In the genomic region with DNA sequence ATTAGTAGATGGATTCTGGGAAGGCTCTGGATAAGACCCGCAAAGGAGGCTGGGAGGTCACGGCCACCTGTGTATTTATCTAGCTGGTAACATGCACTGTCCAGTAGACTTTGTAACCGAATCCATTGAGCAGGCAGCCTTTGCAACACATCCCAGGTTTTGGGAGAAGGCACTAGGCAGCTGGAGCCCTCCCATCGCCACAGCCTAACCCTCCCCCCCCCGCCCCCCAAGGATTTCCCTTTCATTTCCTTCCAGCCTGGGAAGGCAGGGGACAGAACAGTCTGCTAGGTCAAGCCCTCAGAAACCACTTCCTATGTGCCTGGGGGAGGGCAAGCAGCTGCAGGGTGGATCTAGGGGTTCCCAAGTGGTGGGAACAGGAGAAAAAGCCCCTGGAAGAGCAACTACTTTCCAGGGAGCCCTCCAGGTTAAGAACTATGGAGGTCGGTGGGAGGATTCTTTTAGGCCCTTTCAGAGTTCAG, we compare ENCODE assay signal across 8 mouse cellular contexts. TPM values are rescaled to one million over a fixed set of nuclear protein-coding genes. Genes with fewer than 3 reads are reported as not detected.
DNase-seq lines count a peak whose midpoint lies in the region; ATAC-seq and TF ChIP-seq lines count a peak whose summit lies in the region.

No protein-coding gene starts in this region.

- no peak for ATAC-seq in embryonic facial prominence, embryonic 15.5 days (ENCODE audit: insufficient number of reproducible peaks, low FRiP score, low TSS enrichment, low read depth)
- no peak for ATAC-seq in intestine, embryonic 14.5 days (replicated peaks; ENCODE audit: low FRiP score, low TSS enrichment, low read depth)
- ATAC-seq in liver, embryonic 15.5 days (ENCODE audit: insufficient read depth), result peak; percentile 41; the same call in 1 of the 2 replicates

- no peaks in the 10 kb centered on the region for H3K9me3 ChIP-seq in embryonic facial prominence, embryonic 15.5 days (replicated peaks)
- H3K9me3 ChIP-seq in intestine, embryonic 14.5 days (ENCODE audit: control insufficient read depth, low read length), result no peaks in the 10 kb centered on the region
- no peaks in the 10 kb centered on the region for H3K9me3 ChIP-seq in liver, embryonic 15.5 days (replicated peaks)

- H3K4me1 ChIP-seq in embryonic facial prominence, embryonic 15.5 days, result peaks cover 54% of the 10 kb centered on the region
- peaks cover 30% of the 10 kb centered on the region for H3K4me1 ChIP-seq in intestine, embryonic 14.5 days (replicated peaks; ENCODE audit: control insufficient read depth, insufficient read depth, low read length)
- H3K4me1 ChIP-seq in liver, embryonic 15.5 days (replicated peaks), result peaks cover 36% of the 10 kb centered on the region
- H3K4me1 ChIP-seq in small intestine, adult 2 months (ENCODE audit: control insufficient read depth, insufficient read depth, insufficient read length, low read length), result peaks cover 6% of the 10 kb centered on the region; the same call in 1 of the 2 replicates

- 14% methylated on average over 6 of the region's 6 CpGs for WGBS in embryonic facial prominence, embryonic 15.5 days
- 6% methylated on average over 6 of the region's 6 CpGs for WGBS in intestine, embryonic 14.5 days
- 9% methylated on average over 6 of the region's 6 CpGs for WGBS in liver, embryonic 15.5 days (ENCODE audit: insufficient replicate concordance)
- 27% methylated on average over 6 of the region's 6 CpGs for WGBS in small intestine, adult 2 months

- H3K4me2 ChIP-seq in embryonic facial prominence, embryonic 15.5 days (replicated peaks), result peak overlapping the region; percentile 88
- H3K4me2 ChIP-seq in intestine, embryonic 14.5 days (ENCODE audit: low read length), result peak overlapping the region; percentile 73
- peak overlapping the region; percentile 83 for H3K4me2 ChIP-seq in liver, embryonic 15.5 days

- TF ChIP-seq POLR2A in small intestine, adult 2 months (IDR thresholded peaks at IDR 0.05; ENCODE audit: low read depth, low read length), result 0 out of 2 replicates have a peak, but pooled peaks have one; percentile 11

- H3K27me3 ChIP-seq in embryonic facial prominence, embryonic 15.5 days, result no peaks in the 10 kb centered on the region
- H3K27me3 ChIP-seq in intestine, embryonic 14.5 days (replicated peaks; ENCODE audit: control insufficient read depth, insufficient read depth, low read length), result no peaks in the 10 kb centered on the region
- peaks cover 27% of the 10 kb centered on the region for H3K27me3 ChIP-seq in liver, embryonic 15.5 days
- peaks cover 10% of the 10 kb centered on the region; the same call in 1 of the 2 replicates for H3K27me3 ChIP-seq in small intestine, adult 2 months (ENCODE audit: control insufficient read depth, insufficient read depth, low read length)

- H3K4me3 ChIP-seq in embryonic facial prominence, embryonic 15.5 days (replicated peaks), result peak overlapping the region; percentile 83
- peak overlapping the region; percentile 83 for H3K4me3 ChIP-seq in intestine, embryonic 14.5 days (ENCODE audit: low read depth, low read length)
- H3K4me3 ChIP-seq in liver, embryonic 15.5 days (replicated peaks), result peak overlapping the region; percentile 63
- peak overlapping the region; percentile 81 for H3K4me3 ChIP-seq in small intestine, adult 2 months (ENCODE audit: low read depth, low read length)

- H3K27ac ChIP-seq in embryonic facial prominence, embryonic 15.5 days (replicated peaks), result peak overlapping the region; percentile 95
- peak overlapping the region; percentile 85 for H3K27ac ChIP-seq in intestine, embryonic 14.5 days (ENCODE audit: low read depth)
- H3K27ac ChIP-seq in liver, embryonic 15.5 days (replicated peaks), result peak overlapping the region; percentile 69
- H3K27ac ChIP-seq in small intestine, adult 2 months (ENCODE audit: insufficient read depth, low read depth, low read length), result peak overlapping the region; percentile 62

- no peaks in the 10 kb centered on the region for H3K36me3 ChIP-seq in embryonic facial prominence, embryonic 15.5 days
- H3K36me3 ChIP-seq in intestine, embryonic 14.5 days (ENCODE audit: control insufficient read depth, insufficient read depth, low read length), result 0 out of 2 replicates have a peak, but pooled peaks cover 7% of the 10 kb centered on the region
- H3K36me3 ChIP-seq in liver, embryonic 15.5 days (replicated peaks), result no peaks in the 10 kb centered on the region
- H3K36me3 ChIP-seq in small intestine, adult 2 months (ENCODE audit: control insufficient read depth, insufficient read depth, low read length), result no peaks in the 10 kb centered on the region

- DNase-seq in heart, adult 18-20 months, result peak; percentile 73 to 82
- DNase-seq in heart, postnatal 4 days, result no peak
- DNase-seq in intestine, embryonic 14.5 days (ENCODE audit: low spot score), result no peak
- DNase-seq in urinary bladder, adult 18-20 months (ENCODE audit: low spot score in 2 of 2), result no peak
- DNase-seq in spleen, postnatal 36 days (ENCODE audit: low spot score in 2 of 2), result no peak

- H3K9ac ChIP-seq in embryonic facial prominence, embryonic 15.5 days, result peak overlapping the region; percentile 85
- H3K9ac ChIP-seq in intestine, embryonic 14.5 days (ENCODE audit: low read length), result peak overlapping the region; percentile 70
- H3K9ac ChIP-seq in liver, embryonic 15.5 days, result peak overlapping the region; percentile 59

- no peak for TF ChIP-seq CTCF in small intestine, adult 2 months (IDR thresholded peaks at IDR 0.05; ENCODE audit: extremely low read depth, insufficient read length, insufficient replicate concordance, low read depth, low read length)

RNA-seq across cellular contexts. Expression of a gene that starts 1.1 kb away (rescaled TPM):
- 10 to 100 TPM; 33.9 to 34.9 TPM for total RNA-seq in heart, adult 18-20 months (2021)
- 10 to 100 TPM; 48.6 to 52.2 TPM for total RNA-seq in heart, postnatal 4 days (2021)
- polyA plus RNA-seq in embryonic facial prominence, embryonic 15.5 days (2015; fragmentation: Nextera tagmentation; extraction: Ambion mirVana), result 34.0 and 35.2 TPM in 2 replicates
- 32.8 and 33.6 TPM in 2 replicates for polyA plus RNA-seq in intestine, embryonic 14.5 days (2014; fragmentation: Nextera tagmentation; extraction: Ambion mirVana)
- 7.5 and 8.3 TPM in 2 replicates for polyA plus RNA-seq in liver, embryonic 15.5 days (2015; fragmentation: Nextera tagmentation; extraction: Ambion mirVana)
- 9.0 and 10.1 TPM in 2 replicates for polyA plus RNA-seq in small intestine, adult 2 months (2012; rRNA removed)

Comparison
In these comparisons a context has a peak if more than half of its experiments do, and no peak if none do; other contexts are left out.
1. DNase-seq: peak in heart, adult 18-20 months (2 of 2); none in heart, postnatal 4 days (single experiment), intestine, embryonic 14.5 days (single experiment), urinary bladder, adult 18-20 months (0 of 2) and spleen, postnatal 36 days (0 of 2).
2. Peak in every context shown above with its lines, with median percentiles within 50 percentile points of each other: H3K27ac ChIP-seq, H3K4me2 ChIP-seq, H3K4me3 ChIP-seq and H3K9ac ChIP-seq.